Mouse (Mus musculus) heart, adult 18-20 months (tissue): ENCODE results near the gene Magel2. TPM values are rescaled to one million over a fixed set of nuclear protein-coding genes. Genes with fewer than 3 reads are reported as not detected.

Experiments used
- DNase-seq, 2 experiments: peaks; one replicate each; pipeline ENCODE4 v3.0.0; 2021 to 2022; ENCODE audit warnings: mixed read lengths in 1 of 2
- total RNA-seq, 2 experiments: library from RNA; stranded (reverse); gene quantifications; 2 replicates each; pipeline ENCODE4 v1.2.3; 2021

The Magel2 gene
- total RNA-seq, 2 experiments from 2014 or later: not detected

DNA sequence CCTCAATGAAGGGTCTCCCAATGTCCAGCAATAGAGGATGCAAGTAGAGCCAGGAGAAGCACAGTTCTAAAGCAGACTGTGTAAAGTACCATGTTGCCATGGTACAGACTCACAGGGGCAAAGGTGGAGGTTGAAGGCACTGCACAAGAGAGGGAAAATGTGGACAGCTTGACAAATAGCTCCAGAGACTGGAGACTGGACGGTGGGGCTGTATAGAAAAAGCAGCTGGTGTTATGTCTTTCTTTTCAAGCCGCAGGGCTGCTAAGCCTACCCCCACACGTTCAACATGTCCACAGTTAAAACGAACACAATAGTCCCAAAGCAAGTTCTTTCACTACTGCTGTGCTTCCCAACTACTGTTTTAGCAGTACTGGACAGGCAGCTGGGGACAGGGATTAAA, 46.4 kb downstream of the Magel2 start:
- no peak for DNase-seq

DNA sequence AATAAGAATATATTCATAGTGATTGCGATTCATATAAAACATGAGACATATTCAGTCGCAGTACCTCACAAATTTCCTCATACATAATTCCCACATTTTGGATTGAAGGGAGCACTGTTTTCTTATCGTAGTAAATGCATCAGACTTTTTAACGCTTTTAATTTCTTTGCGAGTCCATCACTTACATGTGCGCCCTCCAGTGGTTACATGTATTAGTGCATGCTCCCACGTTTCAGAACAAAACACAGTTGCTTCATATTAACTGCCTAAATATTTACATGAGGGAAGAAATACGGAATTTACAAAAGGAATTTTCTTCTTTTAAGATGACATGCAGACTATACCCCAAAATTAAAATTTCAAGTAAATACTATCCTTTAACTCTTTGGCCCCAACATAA, 51.5 kb downstream of the Magel2 start:
- peak in 1 of 2 experiments; percentile 32 for DNase-seq

Other genes with a start within 250 kb of the Magel2 start
- 1 to 10 TPM; 4.0 to 4.2 TPM for gene Ndn, start 30.4 kb upstream of the Magel2 start, total RNA-seq
- under 1 TPM; 0.20 to 0.21 TPM for gene Mkrn3, start 43.1 kb downstream of the Magel2 start, total RNA-seq
- gene Peg12, start 87.5 kb downstream of the Magel2 start, total RNA-seq: 1 to 10 TPM in 1 of 2 experiments, under 1 TPM in 1; 0.72 to 1.1 TPM